Mouse (Mus musculus) liver, embryonic 12.5 days (tissue): ENCODE measurements around the gene Cox19. TPM values are rescaled to one million over a fixed set of nuclear protein-coding genes. Genes with fewer than 3 reads are reported as not detected.

Experiments
- ATAC-seq: fragments of 200-750 bp; cut with Nextera tagmentation; 2 replicates; pipeline ENCODE4 v1.8.0; 2017; ENCODE audit warnings: moderate number of reproducible peaks, mild to moderate bottlenecking, moderate library complexity
- H3K27ac ChIP-seq: fragments of 300-500 bp; sonication (generic); 2 replicates; pipeline ENCODE4 v1.5.1; 2016; ENCODE audit warnings: mild to moderate bottlenecking
- H3K27me3 ChIP-seq: fragments of 300-500 bp; sonication (generic); replicated peaks from 2 replicates; pipeline ENCODE4 v1.6.1; 2016; ENCODE audit warnings: mild to moderate bottlenecking, moderate library complexity
- H3K36me3 ChIP-seq: fragments of 300-500 bp; sonication (generic); 2 replicates; pipeline ENCODE4 v1.6.1; 2016; ENCODE audit warnings: mild to moderate bottlenecking, moderate library complexity
- H3K4me1 ChIP-seq: fragments of 300-500 bp; sonication (generic); 2 replicates; pipeline ENCODE4 v1.6.1; 2016
- H3K4me2 ChIP-seq: fragments of 300-500 bp; sonication (generic); 2 replicates; pipeline ENCODE4 v1.6.1; 2016; ENCODE audit warnings: mild to moderate bottlenecking, moderate library complexity
- H3K4me3 ChIP-seq: fragments of 300-500 bp; sonication (generic); 2 replicates; pipeline ENCODE4 v1.5.1; 2016; ENCODE audit warnings: mild to moderate bottlenecking, moderate library complexity
- H3K9ac ChIP-seq: fragments of 300-500 bp; sonication (generic); 2 replicates; pipeline ENCODE4 v1.6.1; 2016; ENCODE audit warnings: mild to moderate bottlenecking, moderate library complexity
- H3K9me3 ChIP-seq: fragments of 300-500 bp; sonication (generic); replicated peaks from 2 replicates; pipeline ENCODE4 v1.6.1; 2016; ENCODE audit warnings: mild to moderate bottlenecking, moderate library complexity
- WGBS: fragments of 180-500 bp; shearing (Covaris S2); methylation state at CpG from one replicate; pipeline ENCODE4 v1.1.7; 2016; ENCODE audit not compliant: insufficient replicate concordance; 5-methylcytosine and 5-hydroxymethylcytosine counted together
- polyA plus RNA-seq: library from polyadenylated mRNA; unstranded; fragments of >200 nt; fragmentation: Nextera tagmentation; extraction: Ambion mirVana; gene quantifications from 2 replicates; pipeline ENCODE4 v1.2.1, GENCODE M21; 2016

The Cox19 gene
- polyA plus RNA-seq, 1 experiment from 2014 or later: 73.8 TPM

- Histone ChIP-seq H3K4me2 (peak overlapping the region; percentile 91), H3K4me1 (peaks cover 95% of the 10 kb centered on the region), H3K9me3 (no peaks in the 10 kb centered on the region), H3K36me3 (peaks cover 22% of the 10 kb centered on the region), H3K4me3 (peak overlapping the region; percentile 78), H3K27me3 (no peaks in the 10 kb centered on the region), H3K27ac (peak overlapping the region; percentile 100), H3K9ac (peak overlapping the region; percentile 83)
- ATAC-seq: peak; percentile 71
- WGBS: under 1% methylated on average over 73 of the region's 73 CpGs
These were observed 29.4 kb upstream of the Cox19 start for GRCm38 (mm10) chr5:139380385-139381248.

- 8% methylated on average over 8 of the region's 8 CpGs for WGBS
- H3K9ac ChIP-seq: peak overlapping the region; percentile 83
- peak overlapping the region; percentile 78 for H3K4me3 ChIP-seq
- no peaks in the 10 kb centered on the region for H3K27me3 ChIP-seq
- H3K4me2 ChIP-seq: peak overlapping the region; percentile 91
- H3K27ac ChIP-seq: peak overlapping the region; percentile 100
- H3K4me1 ChIP-seq: peaks cover 95% of the 10 kb centered on the region
- H3K36me3 ChIP-seq: peaks cover 14% of the 10 kb centered on the region
- peak; percentile 6 for ATAC-seq
- no peaks in the 10 kb centered on the region for H3K9me3 ChIP-seq
These were observed 28.7 kb upstream of the Cox19 start for GRCm38 (mm10) chr5:139379771-139380384.

- Histone ChIP-seq H3K4me1 (peaks cover 95% of the 10 kb centered on the region), H3K4me3 (peak overlapping the region; percentile 78), H3K4me2 (peak overlapping the region; percentile 91), H3K9me3 (no peaks in the 10 kb centered on the region), H3K27ac (peak overlapping the region; percentile 100), H3K27me3 (no peaks in the 10 kb centered on the region), H3K36me3 (peaks cover 7% of the 10 kb centered on the region), H3K9ac (peak overlapping the region; percentile 83)
- WGBS: 14% methylated on average over 21 of the region's 21 CpGs
- ATAC-seq: no peak
These were observed 27.9 kb upstream of the Cox19 start for GRCm38 (mm10) chr5:139378986-139379629.

GRCm38 (mm10) chr5:139378271-139378556 is 27.0 kb upstream of the Cox19 start:
- H3K9me3 ChIP-seq: no peaks in the 10 kb centered on the region
- peak overlapping the region; percentile 78; the same call in 1 of the 2 replicates for H3K4me3 ChIP-seq
- no peaks in the 10 kb centered on the region for H3K36me3 ChIP-seq
- no peak for ATAC-seq
- H3K4me1 ChIP-seq: peaks cover 95% of the 10 kb centered on the region
- H3K27me3 ChIP-seq: no peaks in the 10 kb centered on the region
- peak overlapping the region; percentile 91 for H3K4me2 ChIP-seq
- H3K9ac ChIP-seq: peak overlapping the region; percentile 83
- H3K27ac ChIP-seq: peak overlapping the region; percentile 100
- WGBS: 58% methylated on average over 7 of the region's 7 CpGs

DNA sequence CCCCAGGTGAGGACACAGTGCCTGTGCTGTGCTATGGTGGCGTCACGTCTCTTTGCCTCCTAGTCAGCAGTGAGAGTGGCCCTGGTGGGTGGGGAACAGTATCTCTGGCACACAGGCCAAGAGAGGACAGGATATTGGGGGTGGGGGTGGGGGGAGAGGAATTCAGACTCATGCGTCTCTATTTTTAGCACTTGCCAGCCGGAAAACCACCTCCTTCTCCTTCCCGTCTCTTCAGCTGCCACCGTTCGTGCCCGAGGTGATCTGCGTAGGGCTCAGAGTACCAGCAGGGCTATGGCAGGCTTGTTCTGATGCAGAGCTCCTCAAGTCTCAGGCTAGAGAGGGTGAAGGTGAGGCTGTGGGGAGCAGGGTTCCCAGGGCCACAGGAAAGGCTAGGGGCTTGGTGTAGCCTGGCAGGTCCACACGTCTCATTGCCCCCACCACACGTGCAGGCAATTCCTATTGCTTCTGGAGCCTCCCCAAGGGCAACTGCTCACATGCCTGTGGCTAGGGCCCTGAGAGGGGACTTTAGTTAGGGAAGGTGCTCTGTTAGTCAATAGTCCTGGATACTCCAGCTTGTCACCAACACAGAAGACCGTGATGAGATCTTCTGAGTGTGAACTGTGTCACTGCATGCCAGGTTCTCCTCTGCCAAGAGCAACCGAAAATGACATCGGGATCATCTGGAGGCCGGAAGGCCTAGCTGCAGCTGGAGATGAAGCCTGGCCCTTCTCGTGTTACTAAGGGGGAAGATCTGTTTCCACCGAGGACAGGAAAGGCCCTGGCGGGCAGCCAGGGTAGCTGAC is 26.5 kb upstream of the Cox19 start, which contains the start of gene Gpr146:
TSS of gene Gpr146 (plus strand) at position 230 of the 803 bp plus-strand sequence.
- Histone ChIP-seq H3K27me3 (no peaks in the 10 kb centered on the region), H3K27ac (peak within 1 kb of the TSS; percentile 100), H3K4me3 (peak within 1 kb of the TSS; percentile 78), H3K9me3 (no peaks in the 10 kb centered on the region), H3K36me3 (no peaks in the 10 kb centered on the region), H3K4me1 (peaks cover 95% of the 10 kb centered on the region), H3K9ac (peak within 1 kb of the TSS; percentile 83), H3K4me2 (peak within 1 kb of the TSS; percentile 91)
- 28% methylated on average over 18 of the region's 18 CpGs for WGBS
- peak; percentile 40 for ATAC-seq

DNA sequence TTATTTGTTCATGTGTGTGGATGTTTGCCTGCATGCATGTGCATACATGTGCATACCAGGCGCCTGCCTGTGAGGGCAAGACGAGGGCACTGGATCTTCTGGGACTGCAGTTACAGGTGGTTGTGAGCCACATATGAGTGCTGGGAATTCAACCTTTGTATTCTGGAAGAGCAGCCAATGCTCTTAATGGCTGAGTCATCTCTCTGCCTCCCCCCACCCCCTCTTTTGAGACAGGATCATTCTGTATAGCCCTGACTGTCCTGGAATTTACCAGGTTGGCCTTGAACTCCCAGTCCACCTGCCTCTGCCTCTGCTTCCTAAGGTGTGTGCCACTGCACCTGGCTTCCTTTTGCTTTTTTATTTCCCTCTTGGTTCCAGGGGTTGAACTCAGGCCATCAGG is 23.6 kb upstream of the Cox19 start:
- Histone ChIP-seq H3K4me3 (no peak overlapping the region), H3K4me2 (no peak overlapping the region), H3K27me3 (no peaks in the 10 kb centered on the region), H3K4me1 (peaks cover 97% of the 10 kb centered on the region), H3K9me3 (no peaks in the 10 kb centered on the region), H3K27ac (peak overlapping the region; percentile 52; the same call in 1 of the 2 replicates), H3K36me3 (no peaks in the 10 kb centered on the region), H3K9ac (no peak overlapping the region)
- ATAC-seq: no peak
- 78% methylated on average over 2 of the region's 2 CpGs for WGBS

- H3K27ac ChIP-seq: peak overlapping the region; percentile 67
- WGBS: 53% methylated on average over 6 of the region's 6 CpGs
These were observed 22.7 kb upstream of the Cox19 start for GRCm38 (mm10) chr5:139373889-139374444.

DNA sequence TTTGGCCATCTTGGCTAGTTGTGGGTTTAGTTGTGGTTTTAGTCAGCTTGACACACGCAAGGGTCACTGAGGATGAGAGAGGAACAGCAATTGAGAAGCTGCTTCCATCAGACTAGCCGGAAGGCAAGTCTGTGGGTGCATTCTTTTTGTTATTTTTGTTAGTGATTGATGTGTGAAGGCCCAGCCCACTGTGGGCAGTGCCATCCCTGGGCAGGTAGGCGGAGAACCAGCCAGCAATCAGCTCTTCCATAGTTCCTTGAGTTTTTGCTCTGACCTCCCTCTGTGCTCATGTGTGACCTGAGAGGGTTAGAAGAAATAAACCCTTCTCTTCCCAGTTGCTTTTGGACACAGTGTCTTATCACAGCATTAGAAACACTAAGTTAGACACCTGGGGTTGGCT is 21.9 kb upstream of the Cox19 start:
- peaks cover 96% of the 10 kb centered on the region for H3K4me1 ChIP-seq
- WGBS: 63% methylated on average over 3 of the region's 3 CpGs
- H3K4me2 ChIP-seq: peak overlapping the region; percentile 85
- H3K36me3 ChIP-seq: 0 out of 2 replicates have a peak, but pooled peaks cover 4% of the 10 kb centered on the region
- peak overlapping the region; percentile 94; the same call in 1 of the 2 replicates for H3K9ac ChIP-seq
- ATAC-seq: no peak
- H3K27me3 ChIP-seq: no peaks in the 10 kb centered on the region
- H3K9me3 ChIP-seq: no peaks in the 10 kb centered on the region
- no peak overlapping the region for H3K4me3 ChIP-seq
- H3K27ac ChIP-seq: peak overlapping the region; percentile 92

More at GRCm38 (mm10) chr5:139373889-139374444, 22.7 kb upstream of the Cox19 start:
- ATAC-seq: no peak
- no peaks in the 10 kb centered on the region for H3K9me3 ChIP-seq
- 0 out of 2 replicates have a peak overlapping the region, but pooled peaks have one; percentile 21 for H3K4me2 ChIP-seq
- H3K36me3 ChIP-seq: no peaks in the 10 kb centered on the region
- no peaks in the 10 kb centered on the region for H3K27me3 ChIP-seq
- peak overlapping the region; percentile 49 for H3K9ac ChIP-seq
- no peak overlapping the region for H3K4me3 ChIP-seq
- H3K4me1 ChIP-seq: peaks cover 96% of the 10 kb centered on the region

- Histone ChIP-seq H3K4me2 (peak overlapping the region; percentile 85), H3K27ac (peak overlapping the region; percentile 92), H3K4me1 (peaks cover 96% of the 10 kb centered on the region), H3K36me3 (0 out of 2 replicates have a peak, but pooled peaks cover 4% of the 10 kb centered on the region), H3K4me3 (peak overlapping the region; percentile 68), H3K9ac (peak overlapping the region; percentile 94), H3K9me3 (no peaks in the 10 kb centered on the region), H3K27me3 (no peaks in the 10 kb centered on the region)
- 2% methylated on average over 39 of the region's 39 CpGs for WGBS
- ATAC-seq: peak; percentile 90
These were observed 20.6 kb upstream of the Cox19 start for GRCm38 (mm10) chr5:139371631-139372401.

DNA sequence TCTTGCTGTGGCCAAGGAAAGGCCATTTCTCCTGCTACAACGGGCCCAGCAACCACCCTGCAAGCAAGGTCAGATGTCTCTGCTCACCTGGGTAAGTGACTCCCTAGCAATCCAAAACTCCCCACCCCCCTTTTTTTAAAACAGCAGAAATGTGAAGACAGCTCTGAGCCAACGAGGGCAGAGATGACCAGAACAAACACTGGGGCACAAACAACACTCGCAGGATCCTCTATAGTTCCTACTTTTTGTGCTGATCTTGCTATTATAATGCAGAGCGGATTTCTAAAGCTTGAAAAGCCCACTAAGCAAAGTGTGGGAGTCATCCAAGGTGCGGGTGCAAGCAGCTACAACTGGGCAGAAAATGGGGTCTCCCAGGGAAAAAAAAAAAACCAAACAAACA is 19.9 kb upstream of the Cox19 start:
- H3K4me2 ChIP-seq: peak overlapping the region; percentile 85
- peak overlapping the region; percentile 92 for H3K27ac ChIP-seq
- H3K4me1 ChIP-seq: peaks cover 96% of the 10 kb centered on the region

More for the DNA sequence above, 19.9 kb upstream of the Cox19 start:
- Histone ChIP-seq H3K36me3 (0 out of 2 replicates have a peak, but pooled peaks cover 4% of the 10 kb centered on the region), H3K9ac (peak overlapping the region; percentile 94), H3K27me3 (no peaks in the 10 kb centered on the region), H3K9me3 (no peaks in the 10 kb centered on the region), H3K4me3 (peak overlapping the region; percentile 68)
- 57% methylated on average over 5 of the region's 5 CpGs for WGBS
- ATAC-seq: no peak
